8 mouse cellular contexts compared by ENCODE assay signal in genomic region chr3:95871392-95871867, GRCm38 (mm10). TPM values are rescaled to one million over a fixed set of nuclear protein-coding genes. Genes with fewer than 3 reads are reported as not detected.
A peak's percentile ranks its signal among the peaks of the same experiment; 100 is the strongest.
DNase-seq lines count a peak whose midpoint lies in the region; ATAC-seq and TF ChIP-seq lines count a peak whose summit lies in the region.

Gene Mrps21 (minus strand): TSS chr3:95871519.

- peak; percentile 97 for ATAC-seq in hindbrain, postnatal 0 days
- ATAC-seq in megakaryocyte-erythroid progenitor cell, adult 5-6 weeks (replicated peaks; ENCODE audit: low FRiP score, low TSS enrichment, poor library complexity, severe bottlenecking): peak; percentile 97

- no peaks in the 10 kb centered on the region for H3K27me3 ChIP-seq in hindbrain, postnatal 0 days (ENCODE audit: insufficient read depth, low read length)

- H3K4me2 ChIP-seq in hindbrain, postnatal 0 days (ENCODE audit: low read depth, low read length): peak within 1 kb of the TSS; percentile 60

- intact Hi-C loops in gastrocnemius, adult 2 months (cut with DNase I): no loop called here
- intact Hi-C loops in left cerebral cortex, postnatal 10 days (cut with DNase I): no loop called here

- H3K4me3 ChIP-seq in gastrocnemius, adult 2 months: peak within 1 kb of the TSS; percentile 85
- H3K4me3 ChIP-seq in hindbrain, postnatal 0 days (ENCODE audit: low read length): peak within 1 kb of the TSS; percentile 52

- peak within 1 kb of the TSS; percentile 95 for H3K27ac ChIP-seq in gastrocnemius, adult 2 months
- H3K27ac ChIP-seq in hindbrain, postnatal 0 days: peak within 1 kb of the TSS; percentile 71

- WGBS in hindbrain, postnatal 0 days: 1% methylated on average over 33 of the region's 33 CpGs

- DNase-seq in ZHBTc4 (ENCODE audit: low read depth, low spot score): peak; percentile 93
- DNase-seq in cerebellum, postnatal 4 days (ENCODE audit: low spot score in 2 of 2): peak; percentile 60 to 79
- peak; percentile 93 for DNase-seq in gastrocnemius, adult 2 months
- DNase-seq in hindbrain, postnatal 0 days (ENCODE audit: low spot score): peak; percentile 94
- peak; percentile 80 to 92 for DNase-seq in left cerebral cortex, postnatal 10 days (ENCODE audit: extremely low spot score in 1 of 2, low spot score in 2 of 2)
- peak; percentile 89 for DNase-seq in right cerebral cortex, postnatal 25 days
- peak; percentile 83 to 84 for DNase-seq in urinary bladder, postnatal 4 days (ENCODE audit: low spot score in 2 of 2)

- no peak for TF ChIP-seq CTCF in gastrocnemius, adult 2 months (IDR thresholded peaks at IDR 0.05)
- no peak for TF ChIP-seq CTCF in hindbrain, postnatal 0 days (IDR thresholded peaks at IDR 0.05; ENCODE audit: low read depth)

- 0 out of 2 replicates have a peak, but pooled peaks cover 3% of the 10 kb centered on the region for H3K4me1 ChIP-seq in hindbrain, postnatal 0 days (ENCODE audit: insufficient read depth, low read length)

- no peaks in the 10 kb centered on the region; the same call in 1 of the 2 replicates for H3K36me3 ChIP-seq in hindbrain, postnatal 0 days (ENCODE audit: insufficient read depth, low read length)

- no peaks in the 10 kb centered on the region for H3K9me3 ChIP-seq in hindbrain, postnatal 0 days (ENCODE audit: low read length)

- H3K9ac ChIP-seq in hindbrain, postnatal 0 days (replicated peaks; ENCODE audit: low read length): peak within 1 kb of the TSS; percentile 65

RNA-seq across cellular contexts. Expression of gene Mrps21, which starts in this region (rescaled TPM):
- 100 to 1,000 TPM; 303 to 336 TPM for total RNA-seq in gastrocnemius, adult 2 months (2021)
- total RNA-seq in hindbrain, postnatal 0 days (2014; rRNA removed): 128 and 145 TPM in 2 replicates
- 271 and 273 TPM in 2 replicates for polyA plus RNA-seq in hindbrain, postnatal 0 days (2015; fragmentation: Nextera tagmentation; extraction: Ambion mirVana)
- 100 to 1,000 TPM; 120 to 127 TPM for total RNA-seq in left cerebral cortex, postnatal 10 days (2021)
- 204 and 223 TPM in 2 replicates for total RNA-seq in megakaryocyte-erythroid progenitor cell, adult 5-6 weeks (2014; fragmentation: Nextera tagmentation)
- 318 and 398 TPM in 2 replicates for total RNA-seq in megakaryocyte-erythroid progenitor cell, adult 5-6 weeks (2017)

Comparison
In these comparisons a context has a peak if more than half of its experiments do, and no peak if none do; other contexts are left out.
1. Peak in every context shown above with its lines: DNase-seq, ATAC-seq, H3K4me3 ChIP-seq and H3K27ac ChIP-seq.